8 mouse cellular contexts compared by ENCODE assay signal in genomic region chr6:145934001-145934696, GRCm38 (mm10). TPM values are rescaled to one million over a fixed set of nuclear protein-coding genes. Genes with fewer than 3 reads are reported as not detected.
A peak's percentile ranks its signal among the peaks of the same experiment; 100 is the strongest.
DNase-seq lines count a peak whose midpoint lies in the region; ATAC-seq and TF ChIP-seq lines count a peak whose summit lies in the region.

No protein-coding gene starts in this region.

- 3% methylated on average over 28 of the region's 28 CpGs for WGBS in forebrain, embryonic 13.5 days
- WGBS in heart, embryonic 15.5 days: 8% methylated on average over 28 of the region's 28 CpGs
- 29% methylated on average over 28 of the region's 28 CpGs for WGBS in liver, embryonic 11.5 days
- WGBS in neural tube, embryonic 11.5 days: 11% methylated on average over 28 of the region's 28 CpGs

- H3K27me3 ChIP-seq in C2C12 (ENCODE audit: control insufficient read depth, insufficient read depth, insufficient read length): no peaks in the 10 kb centered on the region
- no peaks in the 10 kb centered on the region for H3K27me3 ChIP-seq in forebrain, embryonic 13.5 days
- H3K27me3 ChIP-seq in heart, embryonic 15.5 days: no peaks in the 10 kb centered on the region
- H3K27me3 ChIP-seq in liver, embryonic 11.5 days (replicated peaks; ENCODE audit: control insufficient read depth, insufficient read depth, low read length): no peaks in the 10 kb centered on the region
- no peaks in the 10 kb centered on the region for H3K27me3 ChIP-seq in neural tube, embryonic 11.5 days (ENCODE audit: control insufficient read depth, insufficient read depth, low read length)

- peak overlapping the region; percentile 80 for H3ac ChIP-seq in C2C12 (ENCODE audit: control insufficient read depth, insufficient read length, low read depth)

- peak overlapping the region; percentile 81 for H3K9ac ChIP-seq in forebrain, embryonic 13.5 days
- H3K9ac ChIP-seq in heart, embryonic 15.5 days: peak overlapping the region; percentile 89
- peak overlapping the region; percentile 35 for H3K9ac ChIP-seq in liver, embryonic 11.5 days (ENCODE audit: low read depth, low read length)
- H3K9ac ChIP-seq in neural tube, embryonic 11.5 days (ENCODE audit: low read length): peak overlapping the region; percentile 69

- no peak for TF ChIP-seq CTCF in C2C12 (IDR thresholded peaks at IDR 0.05; ENCODE audit: control insufficient read depth, insufficient read depth, insufficient read length)

- H3K4me2 ChIP-seq in forebrain, embryonic 13.5 days: peak overlapping the region; percentile 68
- H3K4me2 ChIP-seq in heart, embryonic 15.5 days: peak overlapping the region; percentile 87
- peak overlapping the region; percentile 49 for H3K4me2 ChIP-seq in liver, embryonic 11.5 days
- peak overlapping the region; percentile 69 for H3K4me2 ChIP-seq in neural tube, embryonic 11.5 days (ENCODE audit: low read depth)

- peak; percentile 92 for DNase-seq in kidney, postnatal 14 days
- peak; percentile 65 for DNase-seq in liver, embryonic 11.5 days (ENCODE audit: low spot score)
- DNase-seq in neural tube, embryonic 11.5 days (ENCODE audit: low spot score): peak; percentile 79
- DNase-seq in urinary bladder, adult 2 months (ENCODE audit: low spot score): peak; percentile 65

- H3K36me3 ChIP-seq in C2C12 (ENCODE audit: control insufficient read depth, insufficient read depth): no peaks in the 10 kb centered on the region
- no peaks in the 10 kb centered on the region for H3K36me3 ChIP-seq in forebrain, embryonic 13.5 days (ENCODE audit: poor library complexity, severe bottlenecking)
- no peaks in the 10 kb centered on the region for H3K36me3 ChIP-seq in heart, embryonic 15.5 days
- no peaks in the 10 kb centered on the region for H3K36me3 ChIP-seq in liver, embryonic 11.5 days (ENCODE audit: control insufficient read depth, insufficient read depth, low read length)
- no peaks in the 10 kb centered on the region for H3K36me3 ChIP-seq in neural tube, embryonic 11.5 days (ENCODE audit: control insufficient read depth, insufficient read depth, low read length)

- peak overlapping the region; percentile 81 for H3K27ac ChIP-seq in forebrain, embryonic 13.5 days
- H3K27ac ChIP-seq in heart, embryonic 15.5 days: peak overlapping the region; percentile 94
- H3K27ac ChIP-seq in liver, embryonic 11.5 days (ENCODE audit: low read depth, low read length): no peak overlapping the region
- H3K27ac ChIP-seq in neural tube, embryonic 11.5 days (ENCODE audit: low read depth, low read length): 0 out of 2 replicates have a peak overlapping the region, but pooled peaks have one; percentile 0

- H3K4me1 ChIP-seq in forebrain, embryonic 13.5 days: peaks cover 14% of the 10 kb centered on the region
- peaks cover 25% of the 10 kb centered on the region for H3K4me1 ChIP-seq in heart, embryonic 15.5 days (replicated peaks)
- no peaks in the 10 kb centered on the region for H3K4me1 ChIP-seq in liver, embryonic 11.5 days (replicated peaks; ENCODE audit: control insufficient read depth, insufficient read depth, low read length)
- peaks cover 7% of the 10 kb centered on the region for H3K4me1 ChIP-seq in neural tube, embryonic 11.5 days (ENCODE audit: control insufficient read depth, insufficient read depth, low read length)

- peak; percentile 85 for ATAC-seq in cerebellum, adult (ENCODE audit: insufficient number of reproducible peaks, low FRiP score, low TSS enrichment)
- peak; percentile 98 for ATAC-seq in forebrain, embryonic 13.5 days
- ATAC-seq in heart, embryonic 15.5 days (replicated peaks; ENCODE audit: insufficient number of reproducible peaks, insufficient read depth, low FRiP score, low read depth): peak; percentile 84
- ATAC-seq in liver, embryonic 11.5 days (replicated peaks; ENCODE audit: low FRiP score): peak; percentile 53
- peak; percentile 94 for ATAC-seq in neural tube, embryonic 11.5 days (ENCODE audit: insufficient read depth, low FRiP score, low TSS enrichment)

- H3K9me3 ChIP-seq in forebrain, embryonic 13.5 days (replicated peaks): no peaks in the 10 kb centered on the region
- no peaks in the 10 kb centered on the region for H3K9me3 ChIP-seq in heart, embryonic 15.5 days (replicated peaks)
- H3K9me3 ChIP-seq in liver, embryonic 11.5 days (ENCODE audit: control insufficient read depth, low read length): no peaks in the 10 kb centered on the region
- H3K9me3 ChIP-seq in neural tube, embryonic 11.5 days (ENCODE audit: control insufficient read depth, low read length): no peaks in the 10 kb centered on the region

- H3K79me3 ChIP-seq in C2C12 (ENCODE audit: low read depth): no peaks in the 10 kb centered on the region

- no peaks in the 10 kb centered on the region for H3K79me2 ChIP-seq in C2C12 (ENCODE audit: control insufficient read depth, insufficient read depth)

- H3K4me3 ChIP-seq in C2C12 (ENCODE audit: insufficient read depth, poor library complexity, severe bottlenecking): peak overlapping the region; percentile 11
- H3K4me3 ChIP-seq in forebrain, embryonic 13.5 days: peak overlapping the region; percentile 45
- peak overlapping the region; percentile 69 for H3K4me3 ChIP-seq in heart, embryonic 15.5 days
- peak overlapping the region; percentile 32 for H3K4me3 ChIP-seq in liver, embryonic 11.5 days (ENCODE audit: low read depth, low read length)
- H3K4me3 ChIP-seq in neural tube, embryonic 11.5 days (ENCODE audit: low read depth, low read length): peak overlapping the region; percentile 31

TF ChIP-seq in C2C12, 6 proteins besides CTCF, POLR2A, EP300 and RAD21:
- TF ChIP-seq MAX (IDR thresholded peaks at IDR 0.05): no peak
- no peak for TF ChIP-seq USF1 (IDR thresholded peaks at IDR 0.05; ENCODE audit: low read depth)
- TF ChIP-seq MYOG (IDR thresholded peaks at IDR 0.05; ENCODE audit: control insufficient read depth, extremely low read depth, insufficient read length): no peak
- TF ChIP-seq FOSL1 (IDR thresholded peaks at IDR 0.05; ENCODE audit: insufficient read depth, low read length, poor library complexity, severe bottlenecking): no peak
- no peak for TF ChIP-seq CEBPB (IDR thresholded peaks at IDR 0.05; ENCODE audit: low read depth)
- TF ChIP-seq MYOD1 (IDR thresholded peaks at IDR 0.05; ENCODE audit: control insufficient read depth, insufficient read length, low read depth): no peak
TF ChIP-seq in C2C12: peak in this region for 0.

RNA-seq across cellular contexts. Expression of gene Sspn, which starts 2.7 kb away (rescaled TPM):
- 4.7 TPM for polyA plus RNA-seq in C2C12 (2012; fragmentation: generic; extraction: Trizol)
- polyA plus RNA-seq in forebrain, embryonic 13.5 days (2015; fragmentation: Nextera tagmentation; extraction: Ambion mirVana): 1.2 and 2.0 TPM in 2 replicates
- 62.2 and 71.4 TPM in 2 replicates for polyA plus RNA-seq in heart, embryonic 15.5 days (2015; fragmentation: Nextera tagmentation; extraction: Ambion mirVana)
- polyA plus RNA-seq in liver, embryonic 11.5 days (2014; fragmentation: Nextera tagmentation; extraction: Ambion mirVana): 2.2 TPM in 2 replicates
- polyA plus RNA-seq in neural tube, embryonic 11.5 days (2014; fragmentation: Nextera tagmentation; extraction: Ambion mirVana): 3.0 and 3.3 TPM in 2 replicates
- 34.5 and 54.4 TPM in 2 replicates for polyA plus RNA-seq in urinary bladder, adult 2 months (2012; rRNA removed)

Comparison
In these comparisons a context has a peak if more than half of its experiments do, and no peak if none do; other contexts are left out.
1. H3K4me3 ChIP-seq: peak in every context shown above with its lines; median percentile 69 in heart, embryonic 15.5 days; 45 in forebrain, embryonic 13.5 days; 32 in liver, embryonic 11.5 days; 31 in neural tube, embryonic 11.5 days; 11 in C2C12.
2. H3K9ac ChIP-seq: peak in every context shown above with its lines; median percentile 89 in heart, embryonic 15.5 days; 81 in forebrain, embryonic 13.5 days; 69 in neural tube, embryonic 11.5 days; 35 in liver, embryonic 11.5 days.